ENCODE assay signal across 9 mouse cellular contexts in the genomic region with DNA sequence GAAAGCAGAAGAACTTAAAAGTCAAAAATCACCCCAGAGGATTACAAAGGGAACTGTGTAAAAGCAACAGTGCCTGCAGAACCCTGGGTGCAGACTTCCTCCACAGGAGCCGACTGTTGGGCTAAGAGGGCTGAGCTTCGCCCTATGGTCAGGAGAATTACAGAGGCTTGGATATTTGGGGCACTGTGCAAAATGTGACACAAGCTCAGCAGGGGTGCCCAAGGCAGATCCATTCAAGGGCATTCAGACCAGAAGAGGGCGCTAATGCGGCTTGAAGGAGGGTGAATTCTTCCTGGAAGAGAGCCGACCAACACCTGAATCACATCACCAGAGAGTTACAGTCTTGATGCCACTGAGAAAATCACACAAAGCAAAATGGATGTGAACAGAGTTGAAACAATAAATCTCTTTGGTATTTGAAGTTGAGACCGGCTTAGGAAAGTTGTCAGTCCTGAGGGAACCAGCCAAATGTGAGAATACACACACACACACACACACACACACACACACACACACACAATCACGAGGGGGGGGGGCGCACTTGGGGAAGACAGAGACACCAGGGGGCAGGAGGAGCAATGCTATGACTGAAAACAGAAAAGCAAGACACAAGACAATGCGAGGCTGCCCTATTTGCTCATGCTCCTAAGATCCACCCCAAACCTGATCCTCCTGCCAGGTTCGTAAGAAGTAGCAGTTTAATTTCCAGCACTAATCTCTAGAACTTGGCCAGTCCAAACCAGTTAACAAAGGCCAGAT. TPM values are rescaled to one million over a fixed set of nuclear protein-coding genes. Genes with fewer than 3 reads are reported as not detected.
DNase-seq lines count a peak whose midpoint lies in the region; ATAC-seq and TF ChIP-seq lines count a peak whose summit lies in the region.
"Had no signal": no experiment of that assay in that cellular context is flagged by ENCODE, and none has a peak within 500 bp of the region (broad histone marks: within the 10 kb centered on the region; RNA-seq: fewer than 3 reads in every experiment).

No protein-coding gene starts in this region.

- H3K4me3 ChIP-seq in kidney, embryonic 16.5 days (ENCODE audit: low read length), result no peak overlapping the region
- H3K4me3 ChIP-seq in G1E (ENCODE audit: low read depth, low read length), result no peak overlapping the region
- H3K4me3 ChIP-seq in olfactory bulb, adult 2 months (ENCODE audit: insufficient read depth, low read depth, low read length), result no peak overlapping the region
- H3K4me3 ChIP-seq: megakaryocyte, embryonic 14.5 days had no signal

- no peaks in the 10 kb centered on the region for H3K9me3 ChIP-seq in kidney, embryonic 16.5 days (ENCODE audit: low read length)
- no peaks in the 10 kb centered on the region for H3K9me3 ChIP-seq in G1E (replicated peaks)
- H3K9me3 ChIP-seq: megakaryocyte, embryonic 14.5 days had no signal

- DNase-seq in kidney, adult 11 months, result peak; percentile 70
- peak; percentile 13 for DNase-seq in G1E (ENCODE audit: low spot score)
- peak; percentile 49 for DNase-seq in cerebellum, adult 8-10 months
- DNase-seq in heart, adult 8-10 months (ENCODE audit: low spot score), result peak; percentile 68
- peak; percentile 46 to 59 for DNase-seq in left cerebral cortex, postnatal 25 days (ENCODE audit: low spot score in 2 of 2)
- DNase-seq in thymus, postnatal 10 days (ENCODE audit: low spot score in 2 of 2), result peak; percentile 53 to 85

- H3K27ac ChIP-seq in kidney, embryonic 16.5 days (ENCODE audit: low read length), result no peak overlapping the region
- no peak overlapping the region for H3K27ac ChIP-seq in olfactory bulb, adult 2 months (ENCODE audit: insufficient read depth, low read depth, low read length)

- 52% methylated on average over 10 of the region's 10 CpGs for WGBS in kidney, embryonic 16.5 days
- 59% methylated on average over 10 of the region's 10 CpGs for WGBS in olfactory bulb, adult 2 months

- H3K9ac ChIP-seq in kidney, embryonic 16.5 days (replicated peaks; ENCODE audit: low read length), result no peak overlapping the region

- intact Hi-C loops in left cerebral cortex, postnatal 25 days (cut with DNase I), result loop anchor here (5.0 kb wide), 1 partner anchor 155 kb away; no protein-coding TSS in a partner anchor

- no peak for TF ChIP-seq POLR2A in olfactory bulb, adult 2 months (IDR thresholded peaks at IDR 0.05; ENCODE audit: insufficient read depth, low read depth, low read length)

- peak; percentile 19; the same call in 1 of the 2 replicates for TF ChIP-seq CTCF in G1E (IDR thresholded peaks at IDR 0.05; ENCODE audit: low read depth, low read length)
- TF ChIP-seq CTCF in olfactory bulb, adult 2 months (IDR thresholded peaks at IDR 0.05; ENCODE audit: insufficient read depth, low read depth, low read length), result peak; percentile 33; the same call in 1 of the 2 replicates

- peaks cover 9% of the 10 kb centered on the region; the same call in 1 of the 2 replicates for H3K36me3 ChIP-seq in kidney, embryonic 16.5 days (ENCODE audit: insufficient read depth, low read length)
- H3K36me3 ChIP-seq in G1E (replicated peaks), result peaks cover 69% of the 10 kb centered on the region

- no peaks in the 10 kb centered on the region for H3K27me3 ChIP-seq in kidney, embryonic 16.5 days (ENCODE audit: insufficient read depth, low read length)
- no peaks in the 10 kb centered on the region for H3K27me3 ChIP-seq in G1E (ENCODE audit: insufficient read depth, low read length)
- H3K27me3 ChIP-seq: megakaryocyte, embryonic 14.5 days had no signal

- ATAC-seq in kidney, embryonic 16.5 days (ENCODE audit: low FRiP score, low TSS enrichment), result no peak
- no peak for ATAC-seq in G1E (ENCODE audit: extremely low read depth, insufficient number of reproducible peaks, low FRiP score, poor library complexity, severe bottlenecking)

- H3K4me2 ChIP-seq in kidney, embryonic 16.5 days (replicated peaks; ENCODE audit: low read depth, low read length), result no peak overlapping the region

- H3K4me1 ChIP-seq in kidney, embryonic 16.5 days (ENCODE audit: insufficient read depth, low read length), result no peaks in the 10 kb centered on the region
- H3K4me1 ChIP-seq in G1E (ENCODE audit: insufficient read depth, low read depth, low read length), result 0 out of 2 replicates have a peak, but pooled peaks cover 2% of the 10 kb centered on the region
- H3K4me1 ChIP-seq in olfactory bulb, adult 2 months (ENCODE audit: control insufficient read depth, insufficient read depth, low read length), result no peaks in the 10 kb centered on the region

RNA-seq across cellular contexts. Expression of a gene that starts 20.2 kb away (rescaled TPM):
- 8.7 and 8.8 TPM in 2 replicates for polyA plus RNA-seq in kidney, embryonic 16.5 days (2015; fragmentation: Nextera tagmentation; extraction: Ambion mirVana)
- total RNA-seq in G1E (2014; fragmentation: Nextera tagmentation) (4.2 and 4.9 TPM in 2 replicates), G1E (2017) (7.4 and 8.0 TPM in 2 replicates)
- polyA plus RNA-seq in G1E (2012), result 1.6 and 2.2 TPM in 2 replicates
- total RNA-seq in heart, adult 8-10 months (2022), result 1 to 10 TPM; 4.0 to 5.7 (median 5.2) TPM
- total RNA-seq in left cerebral cortex, postnatal 25 days (2021), result 1 to 10 TPM; 5.8 to 6.8 TPM
- not detected in 2 replicates for polyA plus RNA-seq in olfactory bulb, adult 2 months (2012; ENCODE audit: insufficient read depth, insufficient read length, low replicate concordance, missing spikeins)

RNA-seq across cellular contexts. Expression of a gene that starts 48.6 kb away (rescaled TPM):
- 29.5 and 31.3 TPM in 2 replicates for polyA plus RNA-seq in kidney, embryonic 16.5 days (2015; fragmentation: Nextera tagmentation; extraction: Ambion mirVana)
- not detected in 2 replicates for total RNA-seq in G1E (2014; fragmentation: Nextera tagmentation)
- total RNA-seq in G1E (2017), result not detected in 2 replicates
- not detected in 2 replicates for polyA plus RNA-seq in G1E (2012)
- total RNA-seq in heart, adult 8-10 months (2022), result 10 to 100 TPM; 15.1 to 20.3 (median 19.2) TPM
- 10 to 100 TPM; 10.4 to 14.7 TPM for total RNA-seq in left cerebral cortex, postnatal 25 days (2021)
- polyA plus RNA-seq in olfactory bulb, adult 2 months (2012; ENCODE audit: insufficient read depth, insufficient read length, low replicate concordance, missing spikeins), result not detected in 2 replicates

Comparison
In these comparisons a context has a peak if more than half of its experiments do, and no peak if none do; other contexts are left out.
1. DNase-seq: peak in every context shown above with its lines; median percentile 70 in kidney, adult 11 months; 69 in thymus, postnatal 10 days; 68 in heart, adult 8-10 months; 52 in left cerebral cortex, postnatal 25 days; 49 in cerebellum, adult 8-10 months; 13 in G1E.
2. RNA of a gene that starts 48.6 kb away (total RNA-seq): 15.1 to 20.3 TPM in heart, adult 8-10 months and 10.4 to 14.7 TPM in left cerebral cortex, postnatal 25 days; not detected in G1E; every median in the first group is over 10 times any median in the second.